Mouse (Mus musculus): ENCODE data around the gene Lce6a. TPM values are rescaled to one million over a fixed set of nuclear protein-coding genes. Genes with fewer than 3 reads are reported as not detected.

Gene Lce6a
- polyA plus RNA-seq, 1 experiment: not detected

DNA sequence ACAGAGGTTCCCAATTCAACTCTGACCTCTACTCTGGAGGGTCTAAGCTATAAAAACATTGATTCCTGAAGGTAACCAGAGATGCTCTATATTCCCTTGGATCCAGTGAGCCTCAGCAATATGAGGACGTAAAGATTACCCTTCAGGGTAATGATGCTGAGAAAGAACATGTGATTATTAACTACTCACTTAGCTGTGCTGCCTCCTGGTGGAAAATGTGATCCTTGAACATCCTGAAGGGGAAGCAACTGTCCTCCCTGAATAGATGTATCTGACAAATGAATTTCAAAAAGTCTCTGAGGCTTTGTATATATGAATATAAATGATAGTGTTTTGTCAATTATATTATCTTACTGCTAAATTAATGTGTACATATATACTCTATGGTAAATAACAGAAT is 21.0 kb downstream of the Lce6a start:
- TF ChIP-seq GATA1 (IDR thresholded peaks at IDR 0.05; ENCODE audit: borderline replicate concordance, low read length) (no peak), FLI1 (IDR thresholded peaks at IDR 0.05; ENCODE audit: low read length) (no peak)
- Histone ChIP-seq H3K4me3 (replicated peaks) (no peak overlapping the region), H3K36me3 (replicated peaks; ENCODE audit: low read length) (no peaks in the 10 kb centered on the region), H3K27me3 (replicated peaks) (no peaks in the 10 kb centered on the region), H3K4me1 (no peaks in the 10 kb centered on the region), H3K9me3 (no peaks in the 10 kb centered on the region; the same call in 1 of the 2 replicates)

DNA sequence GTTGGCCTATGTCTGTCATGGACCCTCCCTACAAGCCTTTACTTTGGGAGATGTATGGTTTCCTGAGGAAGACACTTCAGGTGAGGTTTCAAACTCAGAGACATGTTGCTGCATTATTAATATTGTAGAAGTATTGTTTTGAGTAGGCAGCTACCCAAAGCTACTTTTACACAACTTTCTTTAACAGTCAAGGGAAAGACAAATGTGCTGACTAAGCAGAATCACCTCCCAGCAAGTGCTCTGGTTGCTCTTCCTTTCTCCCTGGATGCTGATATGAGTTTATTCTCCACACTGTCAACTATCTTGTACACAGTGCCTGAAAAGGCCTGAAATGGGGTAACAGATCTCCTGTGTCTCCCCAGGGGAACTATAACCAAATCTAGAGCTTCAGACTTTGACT is 21.5 kb downstream of the Lce6a start:
- no peaks in the 10 kb centered on the region for H3K27me3 ChIP-seq (replicated peaks)
- no peak overlapping the region for H3K4me3 ChIP-seq (replicated peaks)
- no peaks in the 10 kb centered on the region for H3K36me3 ChIP-seq (replicated peaks; ENCODE audit: low read length)
- TF ChIP-seq FLI1 (IDR thresholded peaks at IDR 0.05; ENCODE audit: low read length): no peak
- no peak for TF ChIP-seq GATA1 (IDR thresholded peaks at IDR 0.05; ENCODE audit: borderline replicate concordance, low read length)
- no peaks in the 10 kb centered on the region; the same call in 1 of the 2 replicates for H3K9me3 ChIP-seq
- H3K4me1 ChIP-seq: no peaks in the 10 kb centered on the region

DNA sequence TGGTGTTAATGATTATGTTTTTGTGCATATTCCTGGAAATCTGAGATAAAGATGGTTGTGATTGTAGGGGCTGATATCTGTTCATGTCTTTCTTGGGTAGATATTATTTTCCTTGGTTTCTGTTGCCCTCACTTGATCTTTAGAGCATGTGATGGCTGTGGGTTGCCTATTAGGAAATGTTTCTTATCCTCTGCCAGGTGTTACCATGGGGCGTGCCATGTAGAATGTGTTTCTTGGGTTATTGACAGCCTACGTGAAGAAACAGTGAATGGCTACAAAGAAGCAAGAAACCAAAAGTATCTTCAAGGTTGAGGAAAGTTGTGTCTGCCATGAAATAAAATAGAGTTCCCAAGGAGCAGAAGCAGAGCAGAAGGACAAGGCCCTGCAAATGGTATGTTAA is 23.0 kb downstream of the Lce6a start:
- no peaks in the 10 kb centered on the region for H3K4me1 ChIP-seq
- TF ChIP-seq FLI1 (IDR thresholded peaks at IDR 0.05; ENCODE audit: low read length) (no peak), GATA1 (IDR thresholded peaks at IDR 0.05; ENCODE audit: borderline replicate concordance, low read length) (no peak)
- no peaks in the 10 kb centered on the region for H3K36me3 ChIP-seq (replicated peaks; ENCODE audit: low read length)
- H3K9me3 ChIP-seq: no peaks in the 10 kb centered on the region; the same call in 1 of the 2 replicates
- no peak overlapping the region for H3K4me3 ChIP-seq (replicated peaks)
- H3K27me3 ChIP-seq (replicated peaks): no peaks in the 10 kb centered on the region

DNA sequence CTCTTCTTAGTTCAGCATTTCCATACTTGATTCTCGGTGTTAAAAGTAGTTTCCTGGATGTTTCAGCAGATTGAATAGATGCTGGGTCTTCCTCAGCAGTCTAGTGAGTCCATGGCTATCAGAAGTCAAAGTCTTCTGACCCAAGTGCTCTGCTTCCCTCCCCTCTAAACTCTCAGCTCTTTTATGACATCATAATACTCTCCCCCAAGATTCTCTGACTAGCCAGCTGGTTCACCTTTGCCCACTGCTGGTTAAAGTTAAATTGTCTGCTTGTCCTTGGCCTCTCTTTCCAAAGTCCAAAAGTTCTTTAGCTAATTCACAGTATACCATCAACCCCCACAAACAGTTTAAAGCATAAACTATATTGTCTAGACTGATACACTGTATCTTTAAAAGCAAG is 32.6 kb downstream of the Lce6a start, which contains the start of gene Smcp:
Gene Smcp, minus strand, starts transcription at position 140 of the 400 bp plus-strand sequence.
- Histone ChIP-seq H3K9me3 (0 out of 2 replicates have a peak, but pooled peaks cover 2% of the 10 kb centered on the region), H3K36me3 (replicated peaks; ENCODE audit: low read length) (no peaks in the 10 kb centered on the region), H3K4me3 (replicated peaks) (no peak within 1 kb of the TSS), H3K27me3 (replicated peaks) (no peaks in the 10 kb centered on the region), H3K4me1 (no peaks in the 10 kb centered on the region)
- TF ChIP-seq FLI1 (IDR thresholded peaks at IDR 0.05; ENCODE audit: low read length) (no peak), GATA1 (IDR thresholded peaks at IDR 0.05; ENCODE audit: borderline replicate concordance, low read length) (no peak)

DNA sequence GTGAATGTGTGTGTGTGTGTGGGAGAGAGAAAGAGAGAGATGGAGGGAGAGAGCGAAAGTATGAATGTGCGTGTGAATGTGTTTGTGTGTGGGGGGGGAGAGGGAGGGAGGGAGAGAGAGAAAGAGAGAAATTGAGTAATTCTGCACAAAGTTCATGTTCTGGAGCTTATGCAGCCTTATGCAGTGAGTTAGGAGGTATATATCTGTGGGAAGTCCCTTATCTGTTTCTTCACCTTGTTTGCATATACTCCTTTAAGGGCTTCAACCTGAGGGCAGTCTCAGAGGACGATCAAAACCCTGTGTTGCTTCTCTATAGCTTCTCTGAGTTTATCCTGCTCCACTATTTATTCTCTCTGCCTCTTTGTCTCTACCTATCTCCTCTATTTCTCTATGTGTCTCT is 34.3 kb downstream of the Lce6a start:
- Histone ChIP-seq H3K4me1 (no peaks in the 10 kb centered on the region), H3K27me3 (replicated peaks) (no peaks in the 10 kb centered on the region), H3K4me3 (replicated peaks) (no peak overlapping the region), H3K9me3 (0 out of 2 replicates have a peak, but pooled peaks cover 2% of the 10 kb centered on the region), H3K36me3 (replicated peaks; ENCODE audit: low read length) (no peaks in the 10 kb centered on the region)
- no peak for TF ChIP-seq GATA1 (IDR thresholded peaks at IDR 0.05; ENCODE audit: borderline replicate concordance, low read length)
- TF ChIP-seq FLI1 (IDR thresholded peaks at IDR 0.05; ENCODE audit: low read length): no peak

DNA sequence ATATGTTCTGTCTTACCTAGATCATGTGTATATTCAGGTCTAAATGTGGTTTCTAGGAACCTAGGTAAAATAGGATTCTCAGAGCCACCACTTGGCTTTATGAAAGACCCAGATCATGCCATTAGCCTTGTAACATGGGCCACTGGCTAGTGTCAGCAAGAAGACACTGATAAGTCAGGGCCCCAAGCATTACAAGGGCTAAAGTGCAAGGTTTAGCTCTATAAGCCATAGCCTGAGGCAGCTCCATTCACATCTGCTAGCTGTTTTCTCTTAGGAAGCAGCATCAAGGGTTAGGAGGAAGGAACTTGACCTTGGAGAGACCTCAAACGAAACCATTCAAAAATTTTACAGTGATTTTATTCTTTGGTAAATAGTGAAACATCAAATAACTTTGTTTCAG is 36.4 kb downstream of the Lce6a start:
- Histone ChIP-seq H3K36me3 (replicated peaks; ENCODE audit: low read length) (no peaks in the 10 kb centered on the region), H3K9me3 (0 out of 2 replicates have a peak, but pooled peaks cover 2% of the 10 kb centered on the region)
- TF ChIP-seq FLI1 (IDR thresholded peaks at IDR 0.05; ENCODE audit: low read length): no peak
- no peak for TF ChIP-seq GATA1 (IDR thresholded peaks at IDR 0.05; ENCODE audit: borderline replicate concordance, low read length)

DNA sequence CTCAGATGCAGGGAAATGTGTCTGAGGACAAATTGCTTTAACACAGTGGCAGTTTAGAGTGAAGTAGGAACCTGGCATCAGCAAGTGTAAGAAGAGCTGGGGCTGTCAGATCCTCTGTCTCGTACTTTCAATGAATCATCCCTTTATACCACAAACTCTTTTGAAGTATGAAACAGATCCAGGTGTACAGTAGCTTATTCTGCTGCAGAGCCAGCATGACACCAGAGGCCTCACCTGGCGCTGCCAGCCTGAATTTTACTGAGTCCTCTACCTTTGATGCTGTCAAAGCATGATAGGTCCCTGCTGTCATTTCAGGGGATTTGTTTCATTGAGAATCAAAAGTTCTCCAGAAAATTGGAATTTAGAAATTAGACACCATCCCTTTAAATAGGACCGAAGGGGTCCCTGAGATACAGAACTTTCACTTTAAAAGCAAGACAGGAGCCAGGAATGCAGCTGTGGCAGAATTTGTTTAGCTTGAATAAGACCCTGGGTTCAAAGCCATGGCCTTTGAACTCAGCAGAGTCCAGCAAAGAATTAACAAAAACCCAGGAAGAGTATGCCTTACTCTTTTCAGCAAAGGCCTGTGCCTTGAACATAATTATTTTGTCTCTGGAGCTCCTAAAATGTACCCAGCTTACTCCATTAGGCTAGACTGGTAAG is 38.2 kb downstream of the Lce6a start:
- H3K36me3 ChIP-seq (replicated peaks; ENCODE audit: low read length): no peaks in the 10 kb centered on the region
- TF ChIP-seq FLI1 (IDR thresholded peaks at IDR 0.05; ENCODE audit: low read length) (no peak), GATA1 (IDR thresholded peaks at IDR 0.05; ENCODE audit: borderline replicate concordance, low read length) (no peak)

More for the DNA sequence above, 36.4 kb downstream of the Lce6a start:
- H3K27me3 ChIP-seq (replicated peaks): no peaks in the 10 kb centered on the region
- H3K4me1 ChIP-seq: no peaks in the 10 kb centered on the region
- H3K4me3 ChIP-seq (replicated peaks): no peak overlapping the region

DNA sequence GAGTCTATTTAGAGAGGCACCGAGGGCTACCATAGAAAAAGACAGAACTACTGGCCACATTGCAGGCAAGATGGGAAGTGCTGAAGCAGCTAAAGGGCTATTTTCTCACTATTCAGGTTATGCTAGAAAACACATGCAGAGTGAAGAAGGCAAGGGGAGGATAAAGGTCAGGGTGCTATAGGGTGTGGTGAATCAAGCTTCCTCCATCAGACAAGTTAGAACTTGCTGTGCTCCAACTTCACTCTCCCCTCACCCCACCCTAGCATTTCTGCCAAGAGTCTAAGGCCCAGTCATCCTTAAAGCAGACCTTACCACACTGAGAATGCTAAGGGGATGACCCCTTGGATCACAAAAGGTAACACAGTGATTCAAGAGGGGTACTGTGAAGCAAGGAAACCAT is 42.0 kb downstream of the Lce6a start:
- Histone ChIP-seq H3K27me3 (replicated peaks) (no peaks in the 10 kb centered on the region), H3K9me3 (0 out of 2 replicates have a peak, but pooled peaks cover 2% of the 10 kb centered on the region), H3K4me3 (replicated peaks) (no peak overlapping the region), H3K4me1 (no peaks in the 10 kb centered on the region), H3K36me3 (replicated peaks; ENCODE audit: low read length) (no peaks in the 10 kb centered on the region)
- no peak for TF ChIP-seq FLI1 (IDR thresholded peaks at IDR 0.05; ENCODE audit: low read length)
- TF ChIP-seq GATA1 (IDR thresholded peaks at IDR 0.05; ENCODE audit: borderline replicate concordance, low read length): no peak

More for the DNA sequence above, 38.2 kb downstream of the Lce6a start:
- Histone ChIP-seq H3K9me3 (0 out of 2 replicates have a peak, but pooled peaks cover 2% of the 10 kb centered on the region), H3K4me1 (no peaks in the 10 kb centered on the region), H3K4me3 (replicated peaks) (no peak overlapping the region), H3K27me3 (replicated peaks) (no peaks in the 10 kb centered on the region)

DNA sequence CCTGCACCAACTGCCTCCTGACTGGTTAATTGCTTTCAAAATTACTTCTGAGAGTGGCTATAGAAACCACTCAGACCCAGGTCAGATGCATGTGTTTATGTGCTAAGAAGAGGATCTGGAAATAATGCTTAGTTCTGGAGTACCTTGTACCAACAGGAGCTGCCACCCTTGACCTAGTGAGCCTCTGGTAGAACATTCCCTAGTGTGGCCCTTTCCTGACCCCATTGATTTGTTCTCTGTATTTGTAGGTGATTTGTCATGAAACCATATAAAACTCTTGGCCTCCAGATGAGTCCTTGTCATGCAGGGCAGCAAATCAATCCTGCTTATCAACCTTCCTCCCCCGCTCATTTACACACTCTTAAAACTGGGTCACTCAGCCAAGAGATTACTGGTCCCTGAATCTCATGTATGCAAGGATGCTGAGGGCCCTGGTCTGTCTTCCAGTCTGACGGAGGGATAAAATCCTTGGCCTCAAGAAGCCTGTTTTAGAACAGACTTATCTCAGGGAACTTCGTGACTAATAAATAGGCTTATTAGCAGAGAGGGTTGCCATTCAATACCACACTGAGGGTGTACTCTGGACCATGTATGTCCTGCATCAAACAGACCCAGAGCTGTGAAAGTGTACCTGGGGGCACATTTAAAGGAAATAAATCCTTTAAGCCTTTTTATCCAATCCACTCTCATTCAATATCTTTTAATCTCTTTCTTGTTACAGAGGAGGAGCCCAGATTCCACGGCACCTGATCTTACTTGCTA is 42.6 kb downstream of the Lce6a start:
- Histone ChIP-seq H3K4me3 (replicated peaks) (no peak overlapping the region), H3K27me3 (replicated peaks) (no peaks in the 10 kb centered on the region), H3K36me3 (replicated peaks; ENCODE audit: low read length) (no peaks in the 10 kb centered on the region), H3K9me3 (no peaks in the 10 kb centered on the region), H3K4me1 (0 out of 2 replicates have a peak, but pooled peaks cover 3% of the 10 kb centered on the region)
- TF ChIP-seq GATA1 (IDR thresholded peaks at IDR 0.05; ENCODE audit: borderline replicate concordance, low read length) (no peak), FLI1 (IDR thresholded peaks at IDR 0.05; ENCODE audit: low read length) (no peak)
